Mouse (Mus musculus): ENCODE data around the gene Kiss1r. TPM values are rescaled to one million over a fixed set of nuclear protein-coding genes. Genes with fewer than 3 reads are reported as not detected.
"Not testable (repeated sequence)": the region's sequence is repeated elsewhere in the genome, so short reads cannot be mapped to it uniquely, and the experiment has no call there.

Kiss1r gene
- total RNA-seq, 2 experiments from 2014 or later, result 1.0 to 2.2 TPM

GRCm38 (mm10) chr10:79936911-79937441 is 20.2 kb downstream of the Kiss1r start:
- DNase-seq (ENCODE audit: low spot score in 2 of 2), result peak; percentile 82 to 86

- DNase-seq (ENCODE audit: low spot score in 2 of 2), result no peak
These were observed 21.2 kb downstream of the Kiss1r start for GRCm38 (mm10) chr10:79937775-79938526.

- DNase-seq (ENCODE audit: low spot score in 2 of 2), result no peak
These were observed 24.0 kb downstream of the Kiss1r start for GRCm38 (mm10) chr10:79940749-79941148.

GRCm38 (mm10) chr10:79942988-79943387 is 26.2 kb downstream of the Kiss1r start:
- no peak for DNase-seq (ENCODE audit: low spot score in 2 of 2)

GRCm38 (mm10) chr10:79943471-79943901 is 26.7 kb downstream of the Kiss1r start:
- DNase-seq (ENCODE audit: low spot score in 2 of 2), result no peak

- no peak for DNase-seq (ENCODE audit: low spot score in 2 of 2)
These were observed 28.9 kb downstream of the Kiss1r start for GRCm38 (mm10) chr10:79945507-79946234.

- DNase-seq (ENCODE audit: low spot score in 2 of 2), result no peak
These were observed 30.1 kb downstream of the Kiss1r start for GRCm38 (mm10) chr10:79946752-79947322.

- DNase-seq (ENCODE audit: low spot score in 2 of 2), result no peak
These were observed 30.7 kb downstream of the Kiss1r start for GRCm38 (mm10) chr10:79947502-79947901.

- DNase-seq (ENCODE audit: low spot score in 2 of 2), result no peak
These were observed 33.1 kb downstream of the Kiss1r start for GRCm38 (mm10) chr10:79949873-79950272.

GRCm38 (mm10) chr10:79950661-79951060 is 33.9 kb downstream of the Kiss1r start:
- no peak for DNase-seq (ENCODE audit: low spot score in 2 of 2)

- DNase-seq (ENCODE audit: low spot score in 2 of 2), result peak in 1 of 2 experiments; percentile 60
These were observed 37.2 kb downstream of the Kiss1r start for GRCm38 (mm10) chr10:79953946-79954345.

GRCm38 (mm10) chr10:79955691-79956090 is 38.9 kb downstream of the Kiss1r start:
- no peak for DNase-seq (ENCODE audit: low spot score in 2 of 2)

- DNase-seq (ENCODE audit: low spot score in 2 of 2), result no peak
These were observed 39.9 kb downstream of the Kiss1r start for GRCm38 (mm10) chr10:79956643-79957154.

- peak; percentile 84 for DNase-seq (ENCODE audit: low spot score in 2 of 2)
These were observed 41.5 kb downstream of the Kiss1r start for GRCm38 (mm10) chr10:79958140-79958816.

- not testable (repeated sequence) for DNase-seq (ENCODE audit: low spot score in 2 of 2)
These were observed 42.6 kb downstream of the Kiss1r start for GRCm38 (mm10) chr10:79959412-79959811.

- peak; percentile 99 for DNase-seq (ENCODE audit: low spot score in 2 of 2)
These were observed 43.3 kb downstream of the Kiss1r start, which contains the start of gene Wdr18 for GRCm38 (mm10) chr10:79959847-79960601. Gene Wdr18 (plus strand): TSS chr10:79960152.

GRCm38 (mm10) chr10:79960671-79961294 is 44.0 kb downstream of the Kiss1r start:
- DNase-seq (ENCODE audit: low spot score in 2 of 2), result no peak

- DNase-seq (ENCODE audit: low spot score in 2 of 2), result no peak
These were observed 48.0 kb downstream of the Kiss1r start for GRCm38 (mm10) chr10:79964727-79965126.

GRCm38 (mm10) chr10:79965325-79965724 is 48.6 kb downstream of the Kiss1r start:
- no peak for DNase-seq (ENCODE audit: low spot score in 2 of 2)
